11 mouse cellular contexts compared by ENCODE assay signal in the genomic region with DNA sequence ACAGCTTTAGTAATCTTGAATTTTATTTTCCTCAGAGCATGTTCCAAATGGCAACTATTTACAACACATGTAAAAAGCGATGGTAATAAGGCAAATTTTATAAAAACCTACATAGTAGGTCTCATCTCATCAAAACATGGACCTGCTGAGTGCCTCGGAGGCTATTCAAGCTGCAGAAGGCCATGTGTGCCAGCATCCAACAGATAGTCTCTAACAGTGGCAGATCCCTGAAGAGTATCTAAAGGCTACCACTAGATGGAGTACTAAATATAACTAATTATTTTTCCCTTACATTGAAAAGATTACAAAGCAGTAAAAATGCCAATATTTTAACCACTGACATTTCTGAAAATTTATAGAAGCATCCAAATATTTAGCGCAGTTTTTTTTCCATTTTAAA.
A peak's percentile ranks its signal among the peaks of the same experiment; 100 is the strongest.
DNase-seq lines count a peak whose midpoint lies in the region; ATAC-seq lines count a peak whose summit lies in the region.
"Had no signal": no experiment of that assay in that cellular context is flagged by ENCODE, and none has a peak within 500 bp of the region (broad histone marks: within the 10 kb centered on the region; RNA-seq: fewer than 3 reads in every experiment).

No protein-coding gene starts in this region.

- H3K36me3 ChIP-seq in midbrain, embryonic 13.5 days = no peaks in the 10 kb centered on the region

- ATAC-seq in CD4-positive, CD25-positive, alpha-beta regulatory T cell, adult 4 months = no peak
- peak; percentile 79 for ATAC-seq in midbrain, embryonic 13.5 days

- DNase-seq in CD4-positive, CD25-positive, alpha-beta regulatory T cell, adult 2 months (ENCODE audit: low read depth, low spot score) = peak; percentile 15
- peak; percentile 20 for DNase-seq in layer of hippocampus, adult 9-10 months (ENCODE audit: low spot score)
- no peak for DNase-seq in layer of hippocampus, postnatal 25 days (ENCODE audit: extremely low spot score in 1 of 2, low spot score in 1 of 2)
- DNase-seq in R1 (ENCODE audit: low read depth, low spot score) = peak; percentile 27
- no peak for DNase-seq in gastrocnemius, adult 8-10 months (ENCODE audit: low spot score in 2 of 2)
- no peak for DNase-seq in adrenal gland, adult 8-10 months
- DNase-seq: B cell, adult 2 months; cerebellum, adult 8-10 months had no signal

- H3K4me1 ChIP-seq in midbrain, embryonic 13.5 days (replicated peaks) = no peaks in the 10 kb centered on the region

- no peak overlapping the region for H3K4me3 ChIP-seq in midbrain, embryonic 13.5 days (replicated peaks)

- H3K4me2 ChIP-seq in midbrain, embryonic 13.5 days (replicated peaks) = no peak overlapping the region

- WGBS in midbrain, embryonic 13.5 days = 31% methylated on average over 3 of the region's 3 CpGs

- H3K27me3 ChIP-seq in midbrain, embryonic 13.5 days = no peaks in the 10 kb centered on the region

- no peak overlapping the region for H3K27ac ChIP-seq in midbrain, embryonic 13.5 days
- H3K27ac ChIP-seq: macrophage had no signal

- no peak overlapping the region for H3K9ac ChIP-seq in midbrain, embryonic 13.5 days (replicated peaks)

- no peaks in the 10 kb centered on the region for H3K9me3 ChIP-seq in midbrain, embryonic 13.5 days

Comparison
In these comparisons a context has a peak if more than half of its experiments do, and no peak if none do; other contexts are left out.
1. DNase-seq: peak in CD4-positive, CD25-positive, alpha-beta regulatory T cell, adult 2 months (single experiment), layer of hippocampus, adult 9-10 months (single experiment) and R1 (single experiment); none in layer of hippocampus, postnatal 25 days (0 of 2), gastrocnemius, adult 8-10 months (0 of 2) and adrenal gland, adult 8-10 months (single experiment).